Mouse (Mus musculus) erythroblast, embryonic 14.5 days (primary cell): ENCODE results near the gene Arpc5.

Source experiments
- GATA1 ChIP-seq: IDR thresholded peaks from 2 replicates; pipeline ENCODE4 v1.6.1; 2012; ENCODE audit warnings: low read length, inconsistent platforms, mixed read lengths
- TAL1 ChIP-seq: IDR thresholded peaks from 3 replicates; pipeline ENCODE4 v1.6.1; 2012; ENCODE audit warnings: low read length, inconsistent platforms, mixed read lengths

GRCm38 (mm10) chr1:152800633-152801176 is 34.4 kb downstream of the Arpc5 start:
- TF ChIP-seq GATA1 = no peak
- no peak for TF ChIP-seq TAL1
